Mouse (Mus musculus) liver, adult 2 months (tissue): ENCODE data around the gene Fundc1. TPM values are rescaled to one million over a fixed set of nuclear protein-coding genes. Genes with fewer than 3 reads are reported as not detected.

Experiments
- DNase-seq: peaks from one replicate; pipeline ENCODE4 v3.0.0-alpha.2; 2011; ENCODE audit warnings: low read depth, low spot score; ENCODE audit errors: extremely low read depth
- H3K27ac ChIP-seq: fragments of 200-500 bp; replicated peaks from 2 replicates; pipeline ENCODE4 v1.5.1; 2012; ENCODE audit warnings: low read depth, mild to moderate bottlenecking, control low read depth, inconsistent platforms, low read length; ENCODE audit not compliant: insufficient read depth
- H3K27me3 ChIP-seq: fragments of 200-500 bp; 2 replicates; pipeline ENCODE4 v1.6.1; 2012; ENCODE audit warnings: mild to moderate bottlenecking, moderate library complexity, low read length, inconsistent platforms; ENCODE audit not compliant: control insufficient read depth, insufficient read depth
- H3K36me3 ChIP-seq: fragments of 200-500 bp; 2 replicates; pipeline ENCODE4 v1.6.1; 2012; ENCODE audit warnings: low read length, inconsistent platforms; ENCODE audit not compliant: control insufficient read depth, insufficient read depth
- H3K4me1 ChIP-seq: fragments of 200-500 bp; 2 replicates; pipeline ENCODE4 v1.6.1; 2011; ENCODE audit warnings: low read length; ENCODE audit not compliant: control insufficient read depth, insufficient read depth
- H3K4me3 ChIP-seq: fragments of 200-500 bp; 2 replicates; pipeline ENCODE4 v1.5.1; 2011; ENCODE audit warnings: low read depth, mild to moderate bottlenecking, control low read depth, low read length, moderate library complexity; ENCODE audit not compliant: insufficient read depth
- H3K79me2 ChIP-seq: fragments of 200-500 bp; 2 replicates; pipeline ENCODE4 v1.6.1; 2012; ENCODE audit warnings: inconsistent platforms, mild to moderate bottlenecking, low read length, moderate library complexity; ENCODE audit not compliant: control insufficient read depth, insufficient read depth
- H3K9ac ChIP-seq: fragments of 200-500 bp; 2 replicates; pipeline ENCODE4 v1.6.1; 2012; ENCODE audit warnings: low read depth, mild to moderate bottlenecking, control low read depth, inconsistent platforms, low read length
- CTCF ChIP-seq: fragments of 200-500 bp; IDR thresholded peaks from 2 replicates; pipeline ENCODE4 v1.5.1; 2011; ENCODE audit warnings: low read depth, low read length, control low read depth
- POLR2A ChIP-seq: fragments of 200-500 bp; IDR thresholded peaks from 2 replicates; pipeline ENCODE4 v1.6.1; 2011; ENCODE audit warnings: low read length, control low read depth; ENCODE audit not compliant: insufficient read depth; ENCODE audit errors: extremely low read depth
- WGBS: fragments of 180-500 bp; shearing (Covaris S2); methylation state at CpG from one replicate; pipeline ENCODE4 v1.1.7; 2018; 5-methylcytosine and 5-hydroxymethylcytosine counted together
- polyA plus RNA-seq: library from polyadenylated mRNA; depleted of rRNA; stranded (reverse); fragments of >200 nt; gene quantifications from 2 replicates; pipeline ENCODE4 v1.2.3, GENCODE M21; 2012
- total RNA-seq: library from RNA; depleted of rRNA; stranded (reverse); fragments of >200 nt; gene quantifications from 2 replicates; pipeline ENCODE4 v1.2.3, GENCODE M21; 2014

Fundc1 gene
- total and polyA plus RNA-seq, 2 experiments = 3.0 to 8.6 TPM

DNA sequence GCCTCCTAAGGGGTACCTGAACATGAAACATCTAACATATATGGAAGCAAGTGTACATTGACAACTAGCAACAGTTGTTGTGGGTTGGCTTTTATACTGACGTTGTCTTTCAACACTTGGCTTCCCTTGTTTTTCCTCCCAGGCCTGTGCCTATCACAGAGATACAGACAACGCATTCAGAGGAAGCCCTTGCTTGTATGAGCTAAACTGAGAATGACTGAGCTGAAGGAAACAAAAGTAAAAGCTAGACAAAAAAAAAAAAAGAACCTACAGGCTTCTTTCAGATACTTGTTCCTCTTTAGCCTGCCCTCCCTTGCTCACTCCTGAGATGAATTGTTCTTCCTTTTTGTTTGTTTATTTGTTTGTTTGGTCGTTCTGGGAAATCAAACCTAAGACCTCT, 58.1 kb downstream of the Fundc1 start:
- 57% methylated on average over 3 of the region's 3 CpGs for WGBS
- Histone ChIP-seq H3K4me1 (no peaks in the 10 kb centered on the region), H3K4me3 (no peak overlapping the region), H3K79me2 (no peaks in the 10 kb centered on the region), H3K27ac (no peak overlapping the region), H3K27me3 (no peaks in the 10 kb centered on the region), H3K9ac (no peak overlapping the region), H3K36me3 (no peaks in the 10 kb centered on the region)
- no peak for DNase-seq
- TF ChIP-seq POLR2A (no peak), CTCF (no peak)

GRCm38 (mm10) chrX:17512021-17512602, 60.0 kb downstream of the Fundc1 start:
- WGBS = 68% methylated on average over 3 of the region's 3 CpGs
- Histone ChIP-seq H3K36me3 (no peaks in the 10 kb centered on the region), H3K79me2 (no peaks in the 10 kb centered on the region), H3K27ac (no peak overlapping the region), H3K9ac (no peak overlapping the region), H3K27me3 (no peaks in the 10 kb centered on the region), H3K4me3 (no peak overlapping the region), H3K4me1 (no peaks in the 10 kb centered on the region)
- TF ChIP-seq CTCF (no peak), POLR2A (no peak)
- no peak for DNase-seq
